Mouse (Mus musculus) mesoderm, embryonic 11.5 days (tissue): ENCODE data around the gene Cwc27.

Source experiments
- DNase-seq: peaks from one replicate; pipeline ENCODE4 v3.0.0-alpha.2; 2012; ENCODE audit warnings: low read depth, low spot score

Gene Cwc27

DNA sequence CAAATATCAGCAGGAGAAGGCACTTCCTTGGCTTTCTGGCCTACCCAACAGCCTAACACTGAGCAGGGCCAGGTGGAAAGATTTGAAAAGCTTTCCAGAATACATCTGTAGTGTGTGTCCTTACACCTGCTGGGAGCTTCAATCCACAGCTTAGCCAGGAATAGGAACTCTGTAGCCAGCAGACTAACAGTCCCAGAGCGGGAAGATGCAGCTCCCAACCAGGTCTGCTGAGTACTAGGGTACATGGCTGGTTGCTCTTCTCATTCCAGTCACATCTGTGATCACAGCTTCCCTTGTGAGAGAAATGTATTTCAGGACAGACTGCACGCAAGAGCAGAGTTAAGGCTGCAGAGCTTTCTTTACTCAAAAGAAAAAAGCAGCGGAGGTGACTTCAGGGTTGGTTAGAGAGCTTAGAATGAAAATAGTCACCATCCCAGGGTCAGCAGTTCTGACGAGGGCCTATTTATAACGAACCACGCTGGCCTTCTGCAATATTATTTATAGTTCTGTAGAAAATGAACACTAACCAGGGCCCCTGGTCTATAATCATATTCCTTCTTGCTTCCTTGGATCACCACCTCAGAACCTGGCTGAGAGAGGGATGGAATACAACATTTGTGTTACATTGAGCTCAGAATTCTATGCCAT, 171.0 kb downstream of the Cwc27 start:
- no peak for DNase-seq

DNA sequence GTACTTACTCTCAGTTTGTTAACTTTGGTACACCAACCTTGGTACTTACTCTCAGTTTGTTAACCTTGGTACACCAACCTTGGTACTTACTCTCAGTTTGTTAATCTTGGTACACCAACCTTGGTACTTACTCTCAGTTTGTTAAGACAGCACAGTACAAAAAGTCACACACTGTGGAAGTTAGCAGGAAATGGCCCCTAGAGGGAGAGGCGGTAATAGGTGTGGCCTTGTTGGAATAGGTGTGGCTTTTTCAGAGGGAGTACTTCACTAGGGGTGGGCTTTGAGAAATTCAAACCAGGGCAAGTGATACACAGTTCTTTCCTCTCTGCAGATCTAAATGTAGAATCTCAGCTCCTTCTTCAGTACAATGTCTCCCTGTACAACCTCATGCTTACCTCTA, 172.8 kb downstream of the Cwc27 start:
- no peak for DNase-seq

DNA sequence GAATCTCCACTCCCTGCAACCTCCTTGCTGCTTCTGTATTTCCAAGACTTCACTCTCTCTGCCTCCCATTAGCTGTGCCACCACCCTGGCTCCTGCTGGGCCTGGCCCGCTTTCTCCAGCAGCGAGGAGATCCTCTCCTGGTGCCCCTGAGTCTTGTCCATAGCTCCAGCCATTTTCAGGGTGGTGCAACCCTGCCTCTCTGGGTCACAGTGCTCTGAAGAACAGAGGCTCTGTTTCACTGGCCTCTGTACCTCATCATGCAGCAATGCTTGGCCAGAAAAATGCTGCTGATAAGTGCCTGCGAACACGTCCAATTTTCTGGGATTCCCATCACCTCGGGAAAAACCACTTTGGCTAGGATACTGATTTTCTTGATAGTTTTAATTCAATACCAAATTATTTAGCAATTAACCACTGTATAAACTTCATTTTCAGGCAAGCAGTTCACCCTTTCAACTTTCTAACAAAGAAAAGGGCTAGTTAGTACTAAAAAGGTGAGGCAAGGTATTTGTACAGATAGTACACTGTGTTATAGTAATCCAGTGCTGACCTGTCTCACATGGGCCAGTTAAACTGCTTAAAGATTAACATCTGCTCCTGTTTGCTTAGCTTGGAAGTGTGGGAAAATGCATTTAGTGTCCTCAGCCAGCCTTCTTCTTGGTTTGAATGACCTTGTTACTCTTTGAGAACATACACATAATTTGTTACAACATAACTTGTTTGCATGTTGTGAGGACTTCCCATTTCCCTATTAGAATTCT, 176.1 kb downstream of the Cwc27 start:
- DNase-seq, result no peak

DNA sequence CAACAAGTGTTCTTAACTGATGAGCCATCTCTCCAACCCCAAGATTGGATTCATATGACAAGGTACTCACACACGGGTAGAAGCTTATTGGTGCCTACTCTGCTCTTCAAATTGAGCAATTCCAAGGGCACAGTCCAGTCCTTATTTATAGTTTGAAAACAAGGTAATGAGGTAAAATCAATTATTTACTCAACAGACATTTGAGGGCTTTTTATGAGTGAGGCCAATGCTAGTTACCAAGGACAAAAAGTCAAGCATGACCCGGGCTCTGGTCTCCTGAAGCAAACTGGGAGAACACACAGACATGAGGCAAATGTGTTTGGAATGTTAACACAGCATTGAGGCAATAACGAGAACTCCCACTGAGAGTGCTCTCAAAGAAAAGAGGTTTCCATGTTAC, 178.0 kb downstream of the Cwc27 start:
- no peak for DNase-seq

DNA sequence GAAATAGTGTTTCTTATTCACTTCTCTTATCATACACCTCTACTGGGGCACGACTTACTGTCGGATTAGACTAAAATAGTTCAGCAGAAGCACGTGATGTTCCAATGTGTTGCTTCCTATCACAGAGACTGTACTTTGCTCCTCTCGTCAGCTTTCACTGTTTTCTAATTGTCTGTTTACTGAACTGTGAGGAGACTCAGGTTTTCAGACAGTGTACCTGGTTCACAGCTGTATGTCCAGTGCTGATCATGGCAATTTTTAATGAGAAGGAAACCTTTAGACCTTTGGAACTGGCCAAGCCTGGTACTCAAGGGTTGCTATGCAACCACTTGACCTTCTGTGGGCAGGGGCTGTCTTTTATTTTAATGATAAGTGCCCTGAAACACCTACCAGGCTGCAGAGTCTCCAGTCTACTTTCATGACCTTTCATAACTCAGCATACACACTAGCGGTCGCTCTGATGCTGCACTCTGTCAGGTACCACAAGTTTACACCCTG, 180.9 kb downstream of the Cwc27 start:
- DNase-seq, result no peak

DNA sequence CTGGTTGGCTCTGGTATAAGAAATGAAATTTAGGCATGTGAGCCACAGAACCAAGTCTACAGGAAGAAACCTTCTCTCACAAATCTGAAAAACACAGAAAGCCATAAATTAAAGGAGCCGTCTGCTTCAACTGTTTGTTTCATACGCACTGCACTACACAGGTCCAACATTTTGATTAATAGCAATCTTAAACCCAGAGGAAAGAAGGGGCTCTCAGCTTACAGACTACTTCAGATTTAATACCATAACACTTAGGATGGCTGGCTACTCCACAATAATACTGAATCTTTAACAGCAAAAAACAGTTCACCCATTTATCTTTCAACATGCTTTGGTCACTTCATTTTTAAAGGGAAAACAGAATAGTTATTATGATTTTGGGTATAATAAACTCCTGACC, 182.2 kb downstream of the Cwc27 start:
- peak; percentile 48 for DNase-seq

DNA sequence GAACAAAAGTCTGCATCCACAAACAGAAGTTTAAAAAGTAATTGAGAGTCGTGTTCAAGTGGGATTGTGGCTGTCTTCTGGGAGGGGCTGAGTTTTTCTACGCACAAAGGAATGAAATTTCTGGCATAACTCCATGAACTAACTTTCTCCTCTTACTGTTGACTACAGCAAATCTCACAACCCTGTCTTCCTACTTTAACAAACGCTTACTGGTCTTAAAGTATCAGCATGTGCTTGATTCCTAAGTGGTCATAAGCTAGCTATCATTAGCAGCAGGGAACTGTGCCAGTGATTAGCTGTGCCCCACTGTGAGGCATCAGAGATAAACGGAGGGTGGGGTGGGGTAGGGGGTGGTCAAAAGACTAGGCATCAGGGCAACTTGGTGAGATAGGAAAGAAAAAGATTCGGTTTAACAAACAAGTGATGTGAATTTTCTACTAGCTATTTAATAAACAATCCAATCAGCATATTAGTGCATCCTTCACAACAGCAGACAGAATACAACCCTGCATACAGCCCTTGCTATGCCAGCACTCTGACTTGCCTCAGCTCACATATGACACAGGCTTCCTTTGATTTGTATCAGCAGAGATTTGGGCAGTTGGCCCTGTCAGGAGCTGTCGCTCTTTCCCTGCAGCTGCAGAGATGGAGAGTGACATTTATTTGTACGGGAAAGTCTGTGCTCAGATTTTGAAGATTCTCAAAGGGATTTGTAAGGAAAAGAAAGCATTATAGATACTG, 184.3 kb downstream of the Cwc27 start:
- no peak for DNase-seq

DNA sequence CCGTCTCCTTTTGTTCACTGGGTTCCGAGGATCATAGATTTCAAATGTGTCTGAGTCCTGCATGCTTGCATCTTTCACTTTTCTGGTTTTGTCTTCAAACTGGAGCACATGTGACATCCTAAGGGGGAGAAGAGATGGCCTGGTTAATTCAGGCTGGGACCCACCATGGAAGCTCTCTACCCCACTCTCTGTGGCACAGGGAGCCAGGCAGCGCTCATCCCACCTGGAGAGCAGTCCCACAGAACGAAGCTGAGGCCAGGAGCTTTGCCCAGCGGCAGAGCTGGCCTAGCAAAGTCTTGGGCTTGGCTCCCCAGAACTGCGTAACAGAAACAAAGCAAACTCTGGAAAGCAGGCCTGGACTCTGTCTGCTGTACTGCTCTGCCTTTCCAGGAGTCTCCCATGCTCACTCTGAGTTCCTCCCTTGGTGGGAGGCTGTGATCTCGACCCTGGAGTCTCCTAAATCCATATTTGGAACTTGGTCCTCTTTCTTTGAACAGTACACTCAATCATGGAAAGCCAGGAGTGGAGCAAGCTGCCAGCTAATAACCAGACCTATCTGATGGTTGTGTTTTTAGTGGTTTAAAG, 185.2 kb downstream of the Cwc27 start:
- no peak for DNase-seq

DNA sequence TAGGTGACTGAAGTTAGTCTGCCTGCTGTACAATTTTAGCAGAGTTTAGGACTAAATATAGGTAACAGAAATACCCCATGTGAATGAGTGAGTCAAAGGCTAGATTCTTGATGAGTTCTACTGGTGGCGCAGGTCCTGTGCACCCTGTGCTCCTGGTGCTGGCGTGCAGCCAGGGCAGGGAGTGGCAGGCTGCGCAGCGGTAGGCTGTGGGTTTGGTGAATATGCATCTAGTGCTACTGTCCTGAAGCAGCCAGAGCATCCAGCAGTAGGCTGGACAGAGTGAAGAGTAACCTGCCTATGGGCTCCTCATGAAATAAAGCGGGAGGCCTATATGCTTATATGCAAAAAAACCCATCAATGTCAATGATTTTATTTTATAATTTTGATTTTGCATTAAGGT, 186.1 kb downstream of the Cwc27 start:
- DNase-seq, result no peak

DNA sequence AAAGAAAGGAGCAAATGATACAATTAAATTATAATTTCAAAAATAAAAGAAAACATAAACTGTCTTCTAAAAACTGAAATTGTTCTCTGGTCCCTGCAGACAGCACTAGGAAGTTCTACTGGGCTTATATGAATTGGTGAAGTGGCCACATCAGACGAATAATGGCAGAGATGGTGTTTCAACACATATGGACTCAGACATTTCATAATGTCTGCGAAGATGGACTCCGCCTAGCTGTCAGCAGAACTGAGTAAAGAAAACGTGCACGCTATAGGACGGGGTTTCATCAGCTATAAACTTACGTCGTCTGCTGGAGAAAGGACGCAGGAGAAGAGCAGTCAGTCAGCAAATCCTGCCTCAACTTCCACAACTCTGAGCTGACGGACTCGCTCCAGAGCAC, 187.3 kb downstream of the Cwc27 start:
- DNase-seq, result no peak

DNA sequence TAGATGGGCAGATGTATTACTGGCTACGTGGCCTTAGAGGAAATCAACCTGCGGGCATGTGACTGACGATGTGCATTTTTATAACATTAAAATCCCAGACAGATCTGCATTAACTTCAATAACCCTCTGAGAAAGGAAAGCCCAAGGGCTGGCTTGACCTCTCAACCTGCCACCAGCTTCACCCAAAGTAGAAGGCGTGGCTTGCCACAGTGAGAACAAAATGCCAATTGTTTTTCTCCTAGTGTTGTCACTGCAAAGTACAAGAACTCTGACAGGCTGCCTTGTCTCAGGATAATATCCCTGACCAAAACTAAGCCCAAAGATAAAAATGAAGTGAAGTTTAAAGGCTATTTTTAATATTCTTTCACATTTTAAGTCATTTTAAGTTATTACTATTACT, 188.9 kb downstream of the Cwc27 start:
- DNase-seq, result no peak

DNA sequence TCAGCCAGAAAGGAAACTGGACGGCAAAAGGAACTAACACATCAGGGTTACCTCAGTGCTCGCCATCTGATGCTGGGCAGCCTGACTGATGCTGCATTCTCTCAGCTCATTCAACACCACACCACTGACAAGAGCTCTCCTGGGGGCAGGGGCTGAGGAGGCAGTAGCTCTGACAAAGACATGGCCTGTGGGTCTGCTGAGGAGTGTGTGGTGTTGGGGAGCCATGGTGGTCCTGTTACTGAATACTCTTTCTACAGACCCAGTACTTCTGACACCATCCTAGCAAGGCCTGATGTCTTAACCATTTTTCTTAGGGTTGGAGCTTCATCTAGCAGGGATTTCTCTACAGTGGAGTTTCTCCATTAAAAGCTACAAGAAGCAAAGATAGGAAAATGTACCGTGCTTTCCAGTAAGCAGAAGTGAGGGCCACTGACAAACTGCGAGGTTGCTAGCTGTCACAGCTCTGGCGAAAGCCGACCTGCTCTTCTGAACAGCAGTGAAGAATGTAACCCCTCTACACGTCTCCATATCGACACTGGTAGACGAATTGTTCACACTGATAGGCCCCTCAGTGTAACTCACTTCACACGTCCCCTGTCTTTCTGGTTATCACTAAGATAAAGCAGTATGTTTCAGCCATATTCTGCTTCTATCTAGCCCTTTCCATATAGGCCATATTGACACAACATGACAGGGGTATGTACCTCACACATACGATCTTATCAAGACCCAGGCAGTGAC, 189.6 kb downstream of the Cwc27 start:
- no peak for DNase-seq

DNA sequence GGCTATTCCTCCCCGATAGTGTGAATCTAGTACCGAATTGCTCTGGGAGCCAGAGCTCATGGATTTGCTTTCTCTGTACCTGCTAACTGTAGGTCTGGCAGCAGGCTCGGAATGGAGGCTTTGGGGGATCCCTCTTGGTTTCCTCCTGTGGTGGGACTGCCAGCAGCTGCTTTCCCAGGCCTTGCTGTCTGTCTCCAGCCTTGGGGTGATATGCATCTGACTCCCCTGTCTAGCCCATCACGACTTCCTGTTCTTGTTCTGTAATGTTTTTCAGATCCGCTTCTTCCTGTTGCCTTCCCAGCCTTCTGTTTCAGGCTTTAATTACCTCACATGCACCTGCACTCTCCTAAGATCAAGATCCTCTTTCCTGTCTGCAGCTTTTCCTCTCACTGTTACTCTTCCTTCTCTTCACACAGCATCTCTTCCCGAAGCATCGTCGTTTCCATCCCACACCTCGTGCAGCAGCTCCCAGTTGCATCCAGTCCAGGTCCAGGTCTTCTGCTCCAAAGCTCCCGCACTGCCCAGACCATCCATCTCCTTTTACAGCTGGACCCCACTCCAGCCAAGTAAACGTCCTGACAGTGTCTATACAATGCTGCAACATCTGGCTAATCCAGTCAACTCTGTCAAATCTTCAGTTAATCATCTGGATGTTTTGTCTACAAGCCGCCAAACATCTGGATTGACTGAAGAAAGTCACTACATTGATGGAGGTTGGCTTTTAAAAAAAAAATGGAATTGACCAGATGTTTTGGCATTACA, 193.6 kb downstream of the Cwc27 start:
- DNase-seq, result no peak

DNA sequence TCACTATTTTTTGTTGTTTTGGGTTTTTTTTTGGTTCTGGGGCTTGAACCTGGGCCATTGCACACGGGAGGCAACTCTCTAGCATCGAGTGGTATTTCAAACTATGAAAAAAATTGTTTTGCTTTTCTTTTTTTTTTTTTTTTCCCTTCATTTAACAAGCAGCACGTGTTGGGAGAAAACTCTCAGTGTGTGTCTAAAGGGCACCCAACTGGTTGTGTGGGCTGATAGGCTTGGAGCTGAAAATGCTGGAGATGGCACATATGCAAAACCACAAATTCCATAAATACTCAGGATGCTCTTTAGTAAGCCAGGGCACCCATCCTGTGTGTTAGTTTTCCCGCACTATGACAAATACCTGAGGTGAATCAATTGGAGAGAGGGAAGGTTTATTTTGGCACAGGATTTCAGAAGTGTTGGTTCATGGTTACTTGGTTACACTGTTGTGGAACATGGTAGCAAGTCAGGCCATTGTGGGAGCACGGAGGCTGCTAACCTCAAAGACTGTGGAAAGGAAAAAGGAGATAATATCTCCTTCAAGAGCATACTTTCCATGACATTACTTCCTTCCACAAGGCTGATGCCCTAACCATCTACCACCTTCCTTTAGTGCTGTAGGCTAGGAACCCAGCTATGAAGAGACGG, 194.7 kb downstream of the Cwc27 start:
- no peak for DNase-seq

DNA sequence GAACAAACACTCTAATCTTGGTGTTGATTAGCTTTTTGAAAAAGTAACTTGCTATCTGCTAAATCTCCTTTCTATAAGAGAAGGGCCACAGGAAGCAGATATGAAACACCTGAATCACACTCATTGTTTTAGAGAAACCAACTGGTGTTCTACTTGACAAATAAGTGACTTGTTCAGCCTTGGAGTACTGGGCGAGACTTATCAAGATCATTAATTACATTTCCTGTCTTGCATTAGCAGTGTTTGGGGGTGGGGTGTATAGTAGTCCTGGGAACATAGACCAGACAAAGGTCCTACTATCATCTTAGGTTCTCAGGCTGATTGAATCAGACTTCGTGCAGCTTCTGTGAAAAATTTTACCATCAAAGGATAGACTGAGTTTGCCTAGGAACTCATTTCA, 196.5 kb downstream of the Cwc27 start:
- DNase-seq, result no peak

DNA sequence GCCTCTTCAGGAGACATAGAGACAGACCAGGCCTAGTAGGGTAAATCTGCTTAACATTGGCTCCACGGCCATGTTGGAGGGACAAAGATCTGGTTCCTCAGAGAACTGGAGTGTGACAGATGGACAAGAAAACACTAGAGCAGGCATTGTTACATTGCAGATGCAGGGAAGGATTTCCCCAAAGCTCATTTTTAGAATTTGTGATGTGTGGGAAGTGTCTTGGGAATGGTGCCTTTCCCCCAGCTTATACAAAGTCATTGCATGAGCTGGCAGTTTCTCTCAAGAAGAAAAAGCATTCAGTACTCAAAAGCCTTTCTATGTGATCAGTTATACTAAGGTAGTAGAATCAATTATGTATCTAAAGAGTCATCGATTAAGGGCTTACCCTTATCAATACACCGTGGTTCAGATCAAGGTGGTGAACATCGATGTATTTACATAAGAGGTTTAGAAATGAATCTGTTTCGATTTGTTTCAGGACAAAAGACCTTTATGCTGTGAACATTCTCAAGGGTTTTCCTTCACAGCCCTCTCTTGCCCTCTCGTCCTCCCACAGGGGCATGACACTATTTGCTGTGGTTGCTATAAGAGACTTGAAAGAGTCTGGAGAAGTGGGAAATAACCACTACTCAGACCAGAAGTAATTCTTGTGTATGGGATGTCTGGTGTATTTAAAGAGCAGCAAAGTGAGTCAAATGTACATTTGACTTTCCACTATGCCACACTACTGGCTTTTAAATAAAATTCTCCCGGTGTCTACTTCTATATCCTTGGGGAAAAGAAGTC, 197.2 kb downstream of the Cwc27 start:
- no peak for DNase-seq

DNA sequence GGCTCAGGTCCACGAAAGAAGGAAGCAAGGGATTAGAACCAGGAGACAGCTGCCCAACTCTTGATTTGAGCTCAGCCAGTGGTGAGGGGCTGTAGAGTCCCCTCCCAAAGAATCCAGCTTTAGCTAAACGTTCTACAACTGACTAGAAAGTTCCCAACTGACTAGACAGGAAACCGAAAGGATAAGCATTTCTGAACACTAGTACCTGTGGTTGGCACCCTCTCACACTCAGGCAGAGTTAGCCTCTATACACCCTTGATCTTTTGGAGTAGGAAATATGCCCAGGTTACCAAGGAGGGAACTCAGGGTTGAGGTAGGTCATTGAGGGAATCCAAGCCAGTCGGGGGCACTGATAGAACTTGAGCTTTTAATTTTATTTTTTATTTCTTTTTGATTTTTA, 199.7 kb downstream of the Cwc27 start:
- no peak for DNase-seq

DNA sequence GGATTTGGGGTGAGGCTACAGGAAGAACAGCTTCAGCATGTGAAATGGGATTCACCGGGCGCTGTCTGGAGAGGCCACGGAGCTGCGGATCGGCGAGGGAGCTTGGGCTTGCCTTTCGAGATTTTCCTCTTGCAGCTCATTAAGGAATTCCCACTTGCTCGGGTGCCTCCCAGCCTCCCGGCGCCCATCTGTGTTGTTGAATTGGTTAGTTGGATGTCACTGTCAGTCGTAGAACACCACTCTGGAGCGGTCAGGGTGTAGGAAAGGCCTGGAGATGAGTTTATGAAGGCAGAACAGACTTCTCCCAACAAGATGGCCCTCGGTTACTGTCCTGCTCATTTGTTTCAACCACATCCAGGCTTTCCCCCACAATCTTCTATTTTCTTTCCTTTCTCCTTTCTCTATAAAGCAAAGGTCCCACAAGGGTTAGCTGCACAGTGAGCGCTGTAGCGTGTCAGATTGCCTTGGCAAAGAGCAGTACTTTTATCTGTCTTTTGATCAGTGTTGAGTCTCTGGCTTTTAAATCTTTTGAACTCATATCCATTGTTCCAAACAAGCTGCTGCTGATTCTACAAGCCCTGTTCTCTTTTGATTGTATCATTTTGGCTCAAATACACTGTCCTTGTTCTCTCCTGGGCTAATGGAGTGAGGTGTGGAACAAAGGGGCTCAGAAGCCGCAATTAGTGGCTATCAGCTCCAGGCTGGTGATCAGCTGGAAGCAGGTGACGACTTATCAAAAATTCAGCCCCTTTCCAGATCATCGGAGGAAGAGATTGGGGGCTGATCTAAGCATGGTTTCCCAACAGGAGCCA, 200.7 kb downstream of the Cwc27 start:
- no peak for DNase-seq

DNA sequence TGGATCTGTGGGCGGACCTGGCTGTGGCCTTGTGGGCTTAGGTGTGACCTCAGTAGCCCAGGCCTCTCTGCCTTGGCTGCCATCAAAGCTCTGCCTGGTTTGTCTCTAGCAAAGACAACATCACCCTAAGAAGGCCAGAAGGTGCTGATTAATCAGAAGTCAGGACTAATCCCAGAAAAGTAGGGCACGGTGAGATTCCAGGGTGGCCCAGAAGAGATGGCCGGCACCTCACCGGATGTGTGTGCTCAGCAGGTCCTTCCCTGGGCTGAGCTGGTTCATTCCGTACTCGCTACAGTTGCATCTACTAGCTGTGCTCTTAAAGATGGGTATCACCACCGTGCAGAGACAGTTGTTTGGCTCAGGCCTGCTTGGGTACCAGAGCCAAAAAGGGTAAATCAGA, 201.8 kb downstream of the Cwc27 start:
- DNase-seq, result no peak
